Mouse (Mus musculus): ENCODE data around the gene Rpl10. TPM values are rescaled to one million over a fixed set of nuclear protein-coding genes. Genes with fewer than 3 reads are reported as not detected.

The Rpl10 gene
- 100 to 1,000 TPM; 337 to 345 TPM for total RNA-seq (2023)

DNA sequence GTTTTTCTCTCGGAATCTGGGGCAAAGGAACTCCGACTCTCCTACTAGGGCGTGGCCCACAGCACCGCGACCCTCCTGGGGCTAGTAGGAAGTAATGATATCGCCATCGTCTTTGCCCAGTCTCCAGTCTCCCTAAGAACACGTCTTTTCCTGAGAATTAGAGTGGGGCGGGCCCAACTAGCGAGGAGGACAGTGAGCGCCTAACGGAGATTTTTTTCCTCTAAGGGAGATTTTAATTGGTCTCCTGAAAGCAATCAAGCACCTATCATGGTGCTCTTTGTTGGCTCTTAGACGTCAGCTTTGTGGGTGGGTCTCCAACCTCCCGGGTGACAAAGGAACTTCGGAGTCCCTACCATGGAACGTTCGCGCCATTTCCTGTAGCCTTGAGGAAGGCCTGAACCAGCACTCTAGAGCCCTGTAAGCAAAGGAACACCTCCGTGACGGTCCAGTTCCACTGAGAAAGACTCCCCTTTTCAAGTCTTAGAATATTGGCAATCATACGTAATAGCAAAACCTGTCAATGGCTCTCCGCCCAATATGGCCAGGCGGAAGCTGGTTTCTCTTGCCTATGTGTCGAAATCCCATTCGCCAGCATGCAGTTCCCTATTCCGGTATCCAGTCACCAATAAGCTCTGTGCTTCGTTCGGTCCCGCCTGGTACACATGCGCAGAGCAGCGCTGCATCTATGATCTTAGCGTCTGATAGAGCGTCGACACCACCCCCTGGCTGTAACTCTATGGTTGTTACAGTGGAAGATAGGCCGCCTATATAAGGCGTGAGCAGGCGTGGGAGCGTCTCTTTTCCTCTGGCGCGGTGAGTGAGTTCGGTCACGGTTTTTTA lies at the start of gene Rpl10:
Gene Rpl10 (plus strand): TSS at position 751 of the 840 bp plus-strand sequence.

DNA sequence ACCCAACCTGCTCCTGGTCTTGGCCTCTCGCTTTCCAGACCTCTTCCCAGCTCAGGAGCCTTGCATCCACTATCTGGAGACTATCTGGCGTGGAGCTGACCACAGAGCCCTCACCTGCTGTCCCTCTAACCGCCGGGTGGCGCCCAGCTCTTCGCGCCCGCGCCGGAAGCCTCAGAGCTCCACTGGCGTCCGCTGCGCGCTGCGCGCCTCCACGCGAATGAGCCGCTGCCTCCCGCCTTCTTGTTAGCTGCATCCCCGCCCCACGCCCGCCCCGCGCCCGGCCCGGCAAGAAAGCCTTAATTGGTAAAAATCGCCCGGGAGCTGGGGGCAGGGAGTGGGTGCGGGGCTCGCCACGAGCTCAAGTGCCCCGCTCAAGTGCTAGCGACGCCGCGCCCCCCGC lies 21.0 kb upstream of the Rpl10 start, which contains the start of gene Flna:
Gene Flna (minus strand): TSS at position 206 of the 400 bp plus-strand sequence.

DNA sequence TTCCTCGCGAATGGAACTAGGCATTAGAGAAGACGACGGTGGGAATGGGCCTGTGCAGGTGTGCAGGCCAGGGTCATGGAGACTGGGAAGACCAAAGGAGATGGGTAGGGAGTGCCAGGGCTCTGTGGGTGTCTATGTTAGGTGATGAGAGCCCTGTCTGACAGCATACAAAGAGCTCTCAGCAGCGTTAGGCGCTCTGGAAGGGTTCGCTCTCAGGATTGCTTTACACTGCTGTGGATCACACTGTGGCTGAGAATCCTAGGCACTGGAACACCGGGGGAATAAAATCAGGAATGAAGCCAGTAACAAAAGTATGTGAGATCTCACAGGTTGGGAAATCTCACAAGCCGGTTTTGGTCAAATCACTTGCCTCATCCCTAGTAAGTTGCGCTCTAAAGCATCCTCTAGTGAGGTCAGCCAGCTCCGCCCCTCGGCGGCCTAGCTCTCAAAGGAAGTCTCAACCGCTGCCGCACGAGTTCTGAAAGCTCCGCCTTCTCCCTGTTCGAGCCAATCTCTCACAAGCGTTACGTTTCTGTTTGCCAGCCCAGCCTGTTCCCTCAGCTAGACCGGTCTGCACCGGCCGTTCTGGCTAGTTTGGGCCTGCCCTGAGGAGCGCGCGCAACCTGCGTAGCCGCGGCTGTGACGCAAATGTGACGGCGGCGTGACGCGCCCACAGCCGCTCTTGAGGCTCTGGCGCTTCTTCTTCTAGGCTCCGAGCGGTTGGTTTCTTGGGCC lies 16.3 kb upstream of the Rpl10 start, which contains the start of gene Emd:
Gene Emd (plus strand): TSS at position 535 of the 735 bp plus-strand sequence.

DNA sequence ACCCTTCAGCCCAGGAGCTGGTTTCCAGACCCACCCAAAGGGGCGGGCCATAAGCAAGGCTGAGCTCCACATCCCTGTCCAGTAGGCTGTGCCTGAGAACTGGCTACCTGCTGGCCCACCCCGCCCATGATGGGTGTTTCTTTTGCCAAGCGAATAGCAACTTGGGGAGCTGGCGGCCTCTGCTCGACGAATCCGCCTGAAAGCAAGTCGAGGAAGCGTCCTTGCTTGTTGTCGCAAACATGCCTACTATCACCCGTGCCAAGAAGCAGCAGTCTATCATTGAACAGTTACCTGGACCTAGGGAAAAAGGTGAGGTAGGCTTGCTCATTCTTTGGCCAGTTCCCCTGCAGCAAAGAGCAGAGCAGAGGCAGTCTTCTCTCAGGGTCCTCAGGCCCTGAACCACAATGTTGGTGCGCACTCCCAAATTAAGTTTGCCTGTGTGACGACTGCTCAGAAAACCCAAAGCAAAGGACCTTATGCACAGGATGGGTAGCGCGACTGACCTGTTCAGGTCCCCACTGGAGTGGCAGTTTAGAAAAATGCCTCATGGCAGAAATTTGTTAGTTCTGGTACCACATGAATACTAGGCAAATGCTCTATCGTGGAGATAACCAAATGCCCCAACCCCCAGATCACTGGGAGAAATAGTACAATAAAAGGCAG lies 11.3 kb downstream of the Rpl10 start, which contains the start of the genes Taz and Dnase1l1:
Gene Taz (plus strand): TSS at position 181 of the 663 bp plus-strand sequence.
Gene Dnase1l1 (minus strand): TSS at position 606 of the 663 bp plus-strand sequence.

DNA sequence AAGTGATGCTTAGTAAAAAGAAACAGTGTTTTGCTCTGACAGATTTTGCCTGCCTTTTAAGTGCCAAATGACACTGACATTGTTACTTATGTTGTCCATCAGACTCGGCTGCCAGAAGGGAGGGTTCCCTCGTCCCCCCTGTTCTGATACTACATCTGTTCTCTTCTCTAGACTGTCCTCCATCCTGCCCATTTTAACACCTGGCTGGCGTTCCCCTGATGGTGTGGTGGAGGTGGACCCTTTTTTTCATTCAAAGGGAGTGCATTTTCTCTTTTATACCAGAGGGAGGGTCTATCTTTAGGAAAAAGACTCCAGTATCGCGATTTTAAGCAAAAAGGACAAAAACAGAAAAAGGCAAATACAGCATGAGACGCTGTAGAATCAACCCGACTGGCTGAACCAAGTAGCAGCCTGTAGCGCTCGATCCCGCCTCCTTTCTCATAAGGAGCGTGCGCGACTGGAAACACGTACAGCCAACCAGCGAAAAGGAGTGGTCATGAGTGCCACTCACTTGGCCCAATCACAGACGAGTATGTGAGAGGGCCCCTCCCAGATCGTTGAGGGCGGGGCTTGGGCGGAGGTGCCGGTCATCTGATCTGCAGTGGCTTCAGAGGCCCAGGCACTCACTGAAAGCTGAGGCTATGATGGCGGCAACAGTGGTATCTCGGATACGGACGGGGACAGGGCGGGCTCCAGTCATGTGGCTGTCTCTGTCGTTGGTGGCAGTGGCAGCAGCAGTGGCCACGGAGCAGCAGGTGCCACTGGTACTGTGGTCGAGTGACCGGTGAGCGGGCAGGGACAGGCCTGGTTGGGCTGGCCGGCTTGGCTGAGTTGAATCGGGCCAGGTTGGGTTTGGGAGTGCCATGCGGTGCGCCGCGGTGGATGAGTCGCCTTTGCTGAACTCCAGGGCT lies 26.2 kb downstream of the Rpl10 start, which contains the start of gene Atp6ap1:
Gene Atp6ap1 (plus strand): TSS at position 560 of the 911 bp plus-strand sequence.

DNA sequence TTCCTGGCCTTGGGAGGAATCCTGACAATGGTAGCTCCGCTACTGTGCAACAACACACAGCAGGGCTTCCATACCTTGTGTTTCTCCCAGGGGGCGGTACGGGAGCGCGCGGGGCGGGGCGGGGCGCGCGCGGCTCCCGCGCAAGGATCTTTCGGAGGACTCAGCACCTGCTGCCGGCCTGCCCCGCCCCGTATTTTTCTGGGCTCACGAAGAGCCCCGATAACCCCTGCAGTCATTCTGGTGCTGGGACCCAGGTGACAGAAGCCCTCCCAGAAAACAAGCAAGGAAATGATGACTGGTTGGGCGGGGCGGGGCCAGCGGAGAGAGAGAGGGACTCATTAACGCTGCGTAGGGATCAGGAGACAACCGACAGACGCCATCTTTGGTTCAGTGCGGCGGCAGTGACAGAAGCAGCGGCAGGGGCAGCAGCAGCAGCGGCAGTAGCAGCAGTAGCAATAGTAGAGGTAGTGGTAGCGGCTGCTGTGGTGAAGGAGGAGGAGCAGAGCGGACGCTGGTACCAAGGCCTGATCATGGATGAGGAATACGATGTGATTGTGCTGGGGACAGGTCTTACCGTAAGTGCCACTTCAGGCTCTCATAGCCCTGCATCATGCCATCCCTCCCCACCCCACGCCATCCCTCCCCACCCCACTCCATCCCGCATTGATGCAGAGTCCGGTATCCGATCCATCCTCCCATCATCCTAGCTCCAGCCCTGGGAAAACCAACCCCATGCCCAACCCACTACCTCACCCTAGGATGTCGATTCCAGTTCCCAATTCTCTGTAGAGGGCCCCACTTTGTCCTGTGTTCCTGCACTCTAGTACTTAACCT lies 34.5 kb downstream of the Rpl10 start, which contains the start of gene Gdi1:
Gene Gdi1 (plus strand): TSS at position 132 of the 834 bp plus-strand sequence.

DNA sequence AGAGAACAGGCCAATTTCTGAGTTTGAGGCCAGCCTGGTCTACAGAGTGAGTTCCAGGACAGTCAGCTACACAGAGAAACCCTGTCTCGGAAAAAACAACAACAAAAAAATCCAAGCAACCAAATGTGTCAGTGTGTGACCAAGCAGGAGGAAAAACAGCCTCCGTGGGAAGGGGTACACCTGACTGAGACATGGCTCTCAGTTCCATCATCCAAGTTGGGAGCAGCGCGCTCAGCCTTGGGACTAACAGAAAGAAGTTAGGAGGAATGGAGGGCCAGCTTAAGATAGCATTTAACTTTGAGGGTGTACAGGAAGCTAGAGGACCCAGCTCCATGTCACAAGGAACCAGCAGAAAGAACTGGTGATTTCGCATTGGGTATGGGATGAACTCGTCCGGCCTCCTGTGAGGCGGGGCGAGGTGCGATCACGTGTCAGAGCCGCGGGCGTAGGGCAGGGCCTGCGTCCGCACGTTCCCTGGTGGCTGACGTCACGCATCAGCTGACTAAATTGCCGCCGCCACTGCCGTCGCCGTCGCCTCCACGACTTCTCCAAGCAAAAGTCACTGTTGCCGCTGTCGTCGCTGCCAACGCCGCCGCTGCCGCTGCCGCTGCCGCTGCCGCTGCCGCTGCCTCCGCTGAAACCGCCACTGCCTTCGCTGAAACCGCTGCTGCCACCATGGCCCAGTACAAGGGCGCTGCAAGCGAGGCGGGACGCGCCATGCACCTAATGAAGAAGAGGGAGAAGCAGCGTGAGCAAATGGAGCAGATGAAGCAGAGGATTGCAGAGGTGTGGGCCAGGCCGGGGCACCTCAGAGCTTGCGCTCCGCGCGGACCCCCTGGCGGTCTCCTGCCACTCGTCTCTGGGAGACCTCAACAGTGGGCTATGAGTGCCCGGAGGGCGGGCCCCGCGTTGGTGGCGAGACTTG lies 42.2 kb downstream of the Rpl10 start, which contains the start of gene Fam50a:
Gene Fam50a (plus strand): TSS at position 494 of the 925 bp plus-strand sequence.

Other genes with a start within 250 kb of the Rpl10 start
- 10 to 100 TPM; 63.0 to 75.4 TPM for gene Irak1, start 246.9 kb upstream of the Rpl10 start, total RNA-seq (2023)
- not detected for gene Opn1mw, start 143.3 kb upstream of the Rpl10 start, total RNA-seq (2023)
- 10 to 100 TPM; 24.4 to 25.0 TPM for gene Mecp2, start 135.4 kb upstream of the Rpl10 start, total RNA-seq (2023)
- not detected for gene Tex28, start 103.0 kb upstream of the Rpl10 start, total RNA-seq (2023)
- not detected for gene Tktl1, start 93.6 kb upstream of the Rpl10 start, total RNA-seq (2023)
- gene Flna, start 21.0 kb upstream of the Rpl10 start, total RNA-seq (2023): 1,000 to 10,000 TPM; 1,644 to 1,676 TPM
- gene Emd, start 16.1 kb upstream of the Rpl10 start, total RNA-seq (2023): 10 to 100 TPM; 53.8 to 54.0 TPM
- 10 to 100 TPM; 43.2 to 51.7 TPM for gene Taz, start 11.1 kb downstream of the Rpl10 start, total RNA-seq (2023)
- gene Dnase1l1, start 11.5 kb downstream of the Rpl10 start, total RNA-seq (2023): 10 to 100 TPM; 27.9 to 33.7 TPM
- 100 to 1,000 TPM; 179 to 189 TPM for gene Atp6ap1, start 26.3 kb downstream of the Rpl10 start, total RNA-seq (2023)
- 100 to 1,000 TPM; 194 to 246 TPM for gene Gdi1, start 34.2 kb downstream of the Rpl10 start, total RNA-seq (2023)
- 10 to 100 TPM; 40.4 to 45.3 TPM for gene Fam50a, start 42.2 kb downstream of the Rpl10 start, total RNA-seq (2023)
- gene Plxna3, start 58.3 kb downstream of the Rpl10 start, total RNA-seq (2023): under 1 TPM; 0.38 to 0.90 TPM
- 10 to 100 TPM; 20.4 to 28.5 TPM for gene Lage3, start 82.8 kb downstream of the Rpl10 start, total RNA-seq (2023)
- gene Ubl4a, start 102.4 kb downstream of the Rpl10 start, total RNA-seq (2023): 10 to 100 TPM; 20.0 to 27.4 TPM
- gene Slc10a3, start 102.5 kb downstream of the Rpl10 start, total RNA-seq (2023): 10 to 100 TPM; 17.6 to 19.3 TPM
- 10 to 100 TPM; 10.4 to 12.5 TPM for gene Fam3a, start 122.5 kb downstream of the Rpl10 start, total RNA-seq (2023)
- 10 to 100 TPM; 27.9 to 32.9 TPM for gene Ikbkg, start 122.5 kb downstream of the Rpl10 start, total RNA-seq (2023)
- gene G6pdx, start 158.4 kb downstream of the Rpl10 start, total RNA-seq (2023): 100 to 1,000 TPM; 396 to 418 TPM
- not detected for gene Gm6880, start 210.6 kb downstream of the Rpl10 start, total RNA-seq (2023)

All from neutrophil, adult 59 days (primary cell).